Mouse (Mus musculus): Measurements from ENCODE around the gene Ccdc188.

GRCm38 (mm10) chr16:18229622-18230021 is 11.9 kb downstream of the Ccdc188 start:
- TF ChIP-seq POLR2A (IDR thresholded peaks at IDR 0.05; ENCODE audit: extremely low read depth, insufficient read depth, low read length) = no peak
- TF ChIP-seq CTCF (IDR thresholded peaks at IDR 0.05; ENCODE audit: low read depth, low read length) = no peak
